Mouse (Mus musculus): ENCODE results near the gene Exoc3l. TPM values are rescaled to one million over a fixed set of nuclear protein-coding genes. Genes with fewer than 3 reads are reported as not detected.
A peak's percentile ranks its signal among the peaks of the same experiment; 100 is the strongest.

Gene Exoc3l
- polyA plus RNA-seq, 1 experiment from 2014 or later: 3.7 TPM

GRCm38 (mm10) chr8:105266775-105267174 lies 29.1 kb downstream of the Exoc3l start:
- Histone ChIP-seq H3K4me1 (replicated peaks; ENCODE audit: control insufficient read depth, insufficient read depth) (0 out of 2 replicates have a peak, but pooled peaks cover 9% of the 10 kb centered on the region), H3K9ac (ENCODE audit: low read length) (no peak overlapping the region), H3K27ac (replicated peaks) (no peak overlapping the region), H3K27me3 (ENCODE audit: control insufficient read depth, insufficient read depth, low read length) (peaks cover 2% of the 10 kb centered on the region; the same call in 1 of the 2 replicates), H3K9me3 (ENCODE audit: control insufficient read depth, low read length) (no peaks in the 10 kb centered on the region), H3K4me3 (ENCODE audit: low read depth, low read length) (no peak overlapping the region), H3K4me2 (replicated peaks; ENCODE audit: low read depth) (no peak overlapping the region), H3K36me3 (ENCODE audit: control insufficient read depth, insufficient read depth, low read length) (no peaks in the 10 kb centered on the region; the same call in 1 of the 2 replicates)
- no peak for DNase-seq (ENCODE audit: low spot score)
- no peak for TF ChIP-seq EP300 (optimal IDR thresholded peaks at IDR 0.05)
- WGBS: 63% methylated on average over 13 of the region's 13 CpGs
- ATAC-seq (ENCODE audit: low FRiP score, low TSS enrichment): no peak

GRCm38 (mm10) chr8:105265128-105265527 lies 30.8 kb downstream of the Exoc3l start:
- peak; percentile 42 for DNase-seq (ENCODE audit: low spot score)
- ATAC-seq (ENCODE audit: low FRiP score, low TSS enrichment): peak; percentile 48; the same call in 1 of the 2 replicates
- Histone ChIP-seq H3K9me3 (ENCODE audit: control insufficient read depth, low read length) (no peaks in the 10 kb centered on the region), H3K4me3 (ENCODE audit: low read depth, low read length) (peak overlapping the region; percentile 65), H3K36me3 (ENCODE audit: control insufficient read depth, insufficient read depth, low read length) (no peaks in the 10 kb centered on the region; the same call in 1 of the 2 replicates), H3K27me3 (ENCODE audit: control insufficient read depth, insufficient read depth, low read length) (peaks cover 2% of the 10 kb centered on the region; the same call in 1 of the 2 replicates), H3K4me2 (replicated peaks; ENCODE audit: low read depth) (peak overlapping the region; percentile 91), H3K27ac (replicated peaks) (no peak overlapping the region), H3K4me1 (replicated peaks; ENCODE audit: control insufficient read depth, insufficient read depth) (0 out of 2 replicates have a peak, but pooled peaks cover 9% of the 10 kb centered on the region), H3K9ac (ENCODE audit: low read length) (peak overlapping the region; percentile 69)
- TF ChIP-seq EP300 (optimal IDR thresholded peaks at IDR 0.05) (no peak), CTCF (IDR thresholded peaks at IDR 0.05; ENCODE audit: low read depth) (no peak)
- WGBS: 12% methylated on average over 10 of the region's 10 CpGs

GRCm38 (mm10) chr8:105264024-105264982 lies 31.6 kb downstream of the Exoc3l start, which contains the start of the genes Tradd and Fbxl8:
Tradd (minus strand) TSS chr8:105264609.
Fbxl8 (plus strand) TSS chr8:105264648.
- ATAC-seq (ENCODE audit: low FRiP score, low TSS enrichment): peak; percentile 76
- H3K4me1 ChIP-seq (replicated peaks; ENCODE audit: control insufficient read depth, insufficient read depth): 0 out of 2 replicates have a peak, but pooled peaks cover 11% of the 10 kb centered on the region
- peak within 1 kb of the TSS; percentile 91 for H3K4me2 ChIP-seq (replicated peaks; ENCODE audit: low read depth)
- WGBS: under 1% methylated on average over 54 of the region's 54 CpGs
- H3K9ac ChIP-seq (ENCODE audit: low read length): peak within 1 kb of the TSS; percentile 69
- 0 out of 2 replicates have a peak, but pooled peaks have one; percentile 10 for TF ChIP-seq CTCF (IDR thresholded peaks at IDR 0.05; ENCODE audit: low read depth)
- no peak for TF ChIP-seq EP300 (optimal IDR thresholded peaks at IDR 0.05)
- no peak within 1 kb of the TSS for H3K27ac ChIP-seq (replicated peaks)
- peak within 1 kb of the TSS; percentile 65 for H3K4me3 ChIP-seq (ENCODE audit: low read depth, low read length)
- peaks cover 2% of the 10 kb centered on the region; the same call in 1 of the 2 replicates for H3K27me3 ChIP-seq (ENCODE audit: control insufficient read depth, insufficient read depth, low read length)
- no peaks in the 10 kb centered on the region; the same call in 1 of the 2 replicates for H3K36me3 ChIP-seq (ENCODE audit: control insufficient read depth, insufficient read depth, low read length)
- H3K9me3 ChIP-seq (ENCODE audit: control insufficient read depth, low read length): no peaks in the 10 kb centered on the region
- peak; percentile 83 for DNase-seq (ENCODE audit: low spot score)

GRCm38 (mm10) chr8:105263244-105263912 lies 32.5 kb downstream of the Exoc3l start:
- Histone ChIP-seq H3K4me1 (replicated peaks; ENCODE audit: control insufficient read depth, insufficient read depth) (peaks cover 10% of the 10 kb centered on the region; the same call in 1 of the 2 replicates), H3K4me3 (ENCODE audit: low read depth, low read length) (peak overlapping the region; percentile 65; the same call in 1 of the 2 replicates), H3K27me3 (ENCODE audit: control insufficient read depth, insufficient read depth, low read length) (no peaks in the 10 kb centered on the region; the same call in 1 of the 2 replicates), H3K27ac (replicated peaks) (no peak overlapping the region), H3K9me3 (ENCODE audit: control insufficient read depth, low read length) (no peaks in the 10 kb centered on the region), H3K36me3 (ENCODE audit: control insufficient read depth, insufficient read depth, low read length) (no peaks in the 10 kb centered on the region; the same call in 1 of the 2 replicates), H3K4me2 (replicated peaks; ENCODE audit: low read depth) (peak overlapping the region; percentile 91; the same call in 1 of the 2 replicates), H3K9ac (ENCODE audit: low read length) (no peak overlapping the region)
- TF ChIP-seq EP300 (optimal IDR thresholded peaks at IDR 0.05) (no peak), CTCF (IDR thresholded peaks at IDR 0.05; ENCODE audit: low read depth) (peak; percentile 34; the same call in 1 of the 2 replicates)
- ATAC-seq (ENCODE audit: low FRiP score, low TSS enrichment): no peak
- DNase-seq (ENCODE audit: low spot score): no peak
- 46% methylated on average over 16 of the region's 16 CpGs for WGBS

GRCm38 (mm10) chr8:105261326-105261980 lies 34.4 kb downstream of the Exoc3l start:
- no peaks in the 10 kb centered on the region for H3K36me3 ChIP-seq (ENCODE audit: control insufficient read depth, insufficient read depth, low read length)
- no peak overlapping the region for H3K4me3 ChIP-seq (ENCODE audit: low read depth, low read length)
- no peaks in the 10 kb centered on the region for H3K9me3 ChIP-seq (ENCODE audit: control insufficient read depth, low read length)
- no peak for TF ChIP-seq CTCF (IDR thresholded peaks at IDR 0.05; ENCODE audit: low read depth)
- no peak for TF ChIP-seq EP300 (optimal IDR thresholded peaks at IDR 0.05)
- H3K9ac ChIP-seq (ENCODE audit: low read length): no peak overlapping the region
- no peaks in the 10 kb centered on the region; the same call in 1 of the 2 replicates for H3K27me3 ChIP-seq (ENCODE audit: control insufficient read depth, insufficient read depth, low read length)
- DNase-seq (ENCODE audit: low spot score) (no peak), ATAC-seq (ENCODE audit: low FRiP score, low TSS enrichment) (no peak)
- peaks cover 10% of the 10 kb centered on the region; the same call in 1 of the 2 replicates for H3K4me1 ChIP-seq (replicated peaks; ENCODE audit: control insufficient read depth, insufficient read depth)
- H3K4me2 ChIP-seq (replicated peaks; ENCODE audit: low read depth): no peak overlapping the region
- H3K27ac ChIP-seq (replicated peaks): no peak overlapping the region
- WGBS: 82% methylated on average over 12 of the region's 12 CpGs

Measured in stomach, postnatal 0 days (tissue).